Mouse (Mus musculus): ENCODE results near the gene Ctnnbip1.

DNA sequence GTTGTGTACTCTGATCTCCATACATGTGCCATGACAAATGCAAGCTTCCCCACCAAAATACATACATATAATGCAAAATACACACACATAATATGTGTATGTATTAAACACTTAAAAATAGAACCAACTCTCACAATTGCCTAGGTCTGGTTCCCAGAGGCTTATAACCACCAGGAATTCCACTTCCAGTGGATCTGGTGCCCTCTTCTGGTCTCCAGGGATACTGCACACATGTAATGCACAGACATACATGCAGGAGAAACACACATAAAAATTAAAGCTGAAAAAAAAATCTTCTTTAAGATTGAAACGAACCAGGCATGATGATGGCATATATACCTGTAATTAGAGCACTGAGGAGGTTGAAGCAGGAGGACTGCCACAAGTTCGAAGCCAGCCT is 73.5 kb downstream of the Ctnnbip1 start:
- TF ChIP-seq CTCF (IDR thresholded peaks at IDR 0.05; ENCODE audit: low read depth, low read length): no peak
- no peak for TF ChIP-seq POLR2A (IDR thresholded peaks at IDR 0.05; ENCODE audit: insufficient read depth, low read length)
